Mouse (Mus musculus): ENCODE measurements around the gene Mark2. TPM values are rescaled to one million over a fixed set of nuclear protein-coding genes. Genes with fewer than 3 reads are reported as not detected.
A peak's percentile ranks its signal among the peaks of the same experiment; 100 is the strongest.

The Mark2 gene
- polyA plus RNA-seq, 1 experiment from 2014 or later = 61.2 TPM

DNA sequence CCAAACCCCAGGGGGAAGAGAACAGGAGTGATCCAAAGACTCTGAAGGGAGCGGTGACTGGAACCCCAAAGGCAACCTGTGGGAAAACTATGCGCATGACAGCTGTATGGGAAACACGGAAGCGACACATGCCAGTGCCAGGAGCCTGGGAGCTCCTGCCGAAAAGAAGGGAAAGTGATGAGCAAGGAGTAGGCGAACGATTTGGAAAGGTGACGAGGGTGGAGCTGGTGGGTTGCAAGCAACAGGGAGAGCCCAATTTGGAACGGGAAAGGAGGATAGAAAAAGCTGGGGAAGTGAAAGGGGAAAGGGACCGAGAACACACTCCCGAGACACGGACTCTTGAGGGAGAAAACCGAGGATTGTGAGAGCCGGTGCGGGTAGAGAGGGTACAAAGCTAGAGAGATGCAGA, 1.3 kb downstream of the Mark2 start:
- peaks cover 15% of the 10 kb centered on the region for H3K4me1 ChIP-seq (replicated peaks; ENCODE audit: control insufficient read depth, insufficient read depth, low read length)
- H3K36me3 ChIP-seq (ENCODE audit: control insufficient read depth, insufficient read depth, low read length) = no peaks in the 10 kb centered on the region
- DNase-seq (ENCODE audit: low spot score) = no peak
- WGBS = 3% methylated on average over 15 of the region's 15 CpGs
- no peaks in the 10 kb centered on the region for H3K27me3 ChIP-seq (ENCODE audit: control insufficient read depth, insufficient read depth, low read length)
- H3K4me2 ChIP-seq (ENCODE audit: low read depth, low read length, severe bottlenecking) = peak overlapping the region; percentile 73
- peak overlapping the region; percentile 92 for H3K9ac ChIP-seq (ENCODE audit: low read length)
- H3K27ac ChIP-seq (ENCODE audit: low read depth, low read length) = no peak overlapping the region
- peak overlapping the region; percentile 60 for H3K4me3 ChIP-seq (ENCODE audit: low read depth, low read length)
- ATAC-seq (replicated peaks; ENCODE audit: low FRiP score) = no peak
- no peaks in the 10 kb centered on the region for H3K9me3 ChIP-seq (ENCODE audit: control insufficient read depth, low read length)

DNA sequence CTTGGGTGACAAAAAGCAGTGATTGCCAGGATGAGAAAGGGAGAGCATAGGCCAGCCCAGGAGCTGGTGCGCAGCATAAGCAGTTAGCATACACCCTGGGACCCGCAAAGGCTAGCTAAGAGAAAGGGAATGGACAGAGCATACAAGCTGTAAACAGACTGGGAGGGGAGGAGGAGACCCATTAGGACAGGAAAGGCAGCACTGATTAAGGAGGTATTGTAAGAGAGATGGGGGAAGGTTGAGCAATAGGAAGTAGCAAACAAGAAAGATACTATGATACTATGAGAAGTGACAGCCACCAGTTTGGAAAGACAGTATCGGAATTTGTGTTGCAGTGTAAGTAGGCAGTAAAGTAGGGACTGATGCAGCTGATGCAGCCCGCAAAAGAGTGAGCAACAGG, 1.8 kb downstream of the Mark2 start:
- no peak overlapping the region for H3K27ac ChIP-seq (ENCODE audit: low read depth, low read length)
- peak overlapping the region; percentile 92 for H3K9ac ChIP-seq (ENCODE audit: low read length)
- peak overlapping the region; percentile 73 for H3K4me2 ChIP-seq (ENCODE audit: low read depth, low read length, severe bottlenecking)
- H3K4me3 ChIP-seq (ENCODE audit: low read depth, low read length) = peak overlapping the region; percentile 60
- DNase-seq (ENCODE audit: low spot score) (no peak), ATAC-seq (replicated peaks; ENCODE audit: low FRiP score) (no peak)
- WGBS = 54% methylated on average over 4 of the region's 4 CpGs
- no peaks in the 10 kb centered on the region for H3K9me3 ChIP-seq (ENCODE audit: control insufficient read depth, low read length)
- H3K36me3 ChIP-seq (ENCODE audit: control insufficient read depth, insufficient read depth, low read length) = no peaks in the 10 kb centered on the region
- H3K4me1 ChIP-seq (replicated peaks; ENCODE audit: control insufficient read depth, insufficient read depth, low read length) = peaks cover 15% of the 10 kb centered on the region
- no peaks in the 10 kb centered on the region for H3K27me3 ChIP-seq (ENCODE audit: control insufficient read depth, insufficient read depth, low read length)

DNA sequence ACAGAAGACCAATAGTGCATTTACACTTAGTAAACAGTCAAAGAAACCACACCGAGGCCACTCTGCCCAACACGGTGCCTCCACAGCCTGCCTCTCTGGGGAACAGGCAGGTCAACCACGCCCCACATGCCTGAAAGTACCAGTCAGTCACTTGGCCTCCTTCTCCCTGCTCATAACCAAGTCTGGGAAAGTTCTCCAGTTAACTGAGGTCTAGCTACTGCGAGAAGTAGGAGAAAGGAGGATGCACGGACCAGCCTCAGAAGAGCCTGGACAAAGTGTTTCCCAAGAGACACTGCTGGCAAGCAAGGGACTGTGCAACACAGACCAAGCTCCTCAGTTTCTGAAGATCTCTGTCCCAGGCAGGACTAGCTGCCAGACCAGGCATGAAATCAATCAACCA, 2.6 kb downstream of the Mark2 start:
- peak overlapping the region; percentile 92; the same call in 1 of the 2 replicates for H3K9ac ChIP-seq (ENCODE audit: low read length)
- DNase-seq (ENCODE audit: low spot score) (no peak), ATAC-seq (replicated peaks; ENCODE audit: low FRiP score) (no peak)
- no peak overlapping the region for H3K27ac ChIP-seq (ENCODE audit: low read depth, low read length)
- no peaks in the 10 kb centered on the region for H3K36me3 ChIP-seq (ENCODE audit: control insufficient read depth, insufficient read depth, low read length)
- H3K27me3 ChIP-seq (ENCODE audit: control insufficient read depth, insufficient read depth, low read length) = no peaks in the 10 kb centered on the region
- H3K9me3 ChIP-seq (ENCODE audit: control insufficient read depth, low read length) = no peaks in the 10 kb centered on the region
- 0 out of 2 replicates have a peak overlapping the region, but pooled peaks have one; percentile 3 for H3K4me2 ChIP-seq (ENCODE audit: low read depth, low read length, severe bottlenecking)
- peaks cover 15% of the 10 kb centered on the region for H3K4me1 ChIP-seq (replicated peaks; ENCODE audit: control insufficient read depth, insufficient read depth, low read length)
- 80% methylated on average over 5 of the region's 5 CpGs for WGBS
- 0 out of 2 replicates have a peak overlapping the region, but pooled peaks have one; percentile 1 for H3K4me3 ChIP-seq (ENCODE audit: low read depth, low read length)

DNA sequence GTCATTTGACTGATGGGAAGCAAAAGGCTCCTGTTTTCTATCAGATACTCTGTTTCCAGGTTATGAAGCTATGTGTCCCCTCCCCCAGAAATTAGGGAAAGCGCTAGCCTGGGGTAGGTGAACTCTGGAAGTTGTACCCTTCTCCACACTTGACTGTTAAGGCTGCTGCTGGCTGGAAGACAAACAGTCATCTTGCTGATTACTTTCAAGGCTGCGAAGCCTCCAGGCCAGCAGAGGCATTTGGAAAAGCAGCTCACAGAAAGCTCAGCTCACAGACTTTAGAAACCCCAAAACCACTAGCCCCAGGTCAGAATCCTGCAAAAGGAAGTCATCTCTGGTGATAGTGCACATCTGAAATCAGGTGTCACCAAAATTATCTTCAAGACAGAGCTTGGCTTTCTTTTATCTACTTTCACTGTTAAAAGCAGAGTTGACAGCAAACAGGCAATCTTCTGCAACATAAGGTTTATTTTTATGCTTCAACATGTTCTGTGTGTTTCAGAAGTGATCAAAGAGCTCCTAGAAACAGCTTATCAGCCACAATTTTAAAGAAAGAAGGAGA, 3.8 kb downstream of the Mark2 start:
- no peak overlapping the region for H3K4me3 ChIP-seq (ENCODE audit: low read depth, low read length)
- no peak overlapping the region for H3K9ac ChIP-seq (ENCODE audit: low read length)
- WGBS = 91% methylated on average over 2 of the region's 2 CpGs
- no peak for DNase-seq (ENCODE audit: low spot score)
- no peaks in the 10 kb centered on the region; the same call in 1 of the 2 replicates for H3K36me3 ChIP-seq (ENCODE audit: control insufficient read depth, insufficient read depth, low read length)
- H3K4me1 ChIP-seq (replicated peaks; ENCODE audit: control insufficient read depth, insufficient read depth, low read length) = peaks cover 15% of the 10 kb centered on the region
- H3K27ac ChIP-seq (ENCODE audit: low read depth, low read length) = no peak overlapping the region
- no peaks in the 10 kb centered on the region for H3K9me3 ChIP-seq (ENCODE audit: control insufficient read depth, low read length)
- no peak overlapping the region for H3K4me2 ChIP-seq (ENCODE audit: low read depth, low read length, severe bottlenecking)
- no peak for ATAC-seq (replicated peaks; ENCODE audit: low FRiP score)
- H3K27me3 ChIP-seq (ENCODE audit: control insufficient read depth, insufficient read depth, low read length) = no peaks in the 10 kb centered on the region

DNA sequence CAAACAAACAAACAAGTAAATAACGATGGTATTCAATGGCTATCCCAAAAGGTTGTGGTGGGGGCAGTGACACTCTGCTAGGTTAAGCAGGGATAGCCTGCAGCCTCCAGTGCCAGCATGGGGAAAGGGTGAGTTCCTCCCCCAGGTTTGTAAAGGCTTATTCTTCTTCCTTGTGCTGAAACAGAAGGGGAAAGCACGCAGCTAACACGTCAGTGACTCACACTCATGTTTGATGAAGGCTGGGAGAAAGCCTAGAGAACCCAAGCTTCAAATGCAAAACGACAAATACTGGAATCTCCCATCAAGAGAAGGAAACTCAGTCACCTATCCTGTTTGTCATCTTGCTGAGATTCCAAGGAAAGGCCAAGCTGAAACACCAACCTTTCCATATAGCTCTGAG, 6.0 kb downstream of the Mark2 start:
- no peak overlapping the region for H3K4me2 ChIP-seq (ENCODE audit: low read depth, low read length, severe bottlenecking)
- WGBS = 91% methylated on average over 4 of the region's 4 CpGs
- H3K4me3 ChIP-seq (ENCODE audit: low read depth, low read length) = no peak overlapping the region
- DNase-seq (ENCODE audit: low spot score) (no peak), ATAC-seq (replicated peaks; ENCODE audit: low FRiP score) (no peak)
- no peaks in the 10 kb centered on the region for H3K27me3 ChIP-seq (ENCODE audit: control insufficient read depth, insufficient read depth, low read length)
- no peaks in the 10 kb centered on the region for H3K9me3 ChIP-seq (ENCODE audit: control insufficient read depth, low read length)
- no peak overlapping the region for H3K27ac ChIP-seq (ENCODE audit: low read depth, low read length)
- H3K9ac ChIP-seq (ENCODE audit: low read length) = no peak overlapping the region
- peaks cover 15% of the 10 kb centered on the region for H3K4me1 ChIP-seq (replicated peaks; ENCODE audit: control insufficient read depth, insufficient read depth, low read length)
- no peaks in the 10 kb centered on the region; the same call in 1 of the 2 replicates for H3K36me3 ChIP-seq (ENCODE audit: control insufficient read depth, insufficient read depth, low read length)

DNA sequence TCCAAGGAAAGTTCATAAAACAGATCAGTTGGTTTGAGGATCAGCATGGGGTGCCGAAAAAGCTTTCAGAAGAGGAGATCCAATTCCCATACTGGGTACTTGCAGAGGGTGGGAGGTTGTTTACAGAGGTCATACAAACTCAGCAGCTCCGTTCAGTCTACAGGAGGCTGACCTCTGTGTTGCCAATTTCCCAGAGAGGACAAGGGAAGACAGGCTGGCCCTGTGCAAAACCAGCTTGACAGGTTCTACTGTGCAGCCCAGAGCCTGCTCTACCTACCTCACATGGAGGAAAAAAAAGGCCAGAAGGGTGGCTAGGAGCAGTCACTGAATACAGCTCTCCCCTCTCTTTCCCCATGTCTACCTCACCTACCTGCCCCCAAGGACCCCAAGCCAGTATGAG, 7.6 kb downstream of the Mark2 start:
- Histone ChIP-seq H3K9me3 (ENCODE audit: control insufficient read depth, low read length) (no peaks in the 10 kb centered on the region), H3K27ac (ENCODE audit: low read depth, low read length) (no peak overlapping the region), H3K4me1 (replicated peaks; ENCODE audit: control insufficient read depth, insufficient read depth, low read length) (peaks cover 3% of the 10 kb centered on the region), H3K36me3 (ENCODE audit: control insufficient read depth, insufficient read depth, low read length) (no peaks in the 10 kb centered on the region; the same call in 1 of the 2 replicates), H3K9ac (ENCODE audit: low read length) (no peak overlapping the region), H3K4me2 (ENCODE audit: low read depth, low read length, severe bottlenecking) (no peak overlapping the region), H3K27me3 (ENCODE audit: control insufficient read depth, insufficient read depth, low read length) (no peaks in the 10 kb centered on the region), H3K4me3 (ENCODE audit: low read depth, low read length) (no peak overlapping the region)
- no peak for DNase-seq (ENCODE audit: low spot score)
- WGBS = 91% methylated on average over 2 of the region's 2 CpGs
- no peak for ATAC-seq (replicated peaks; ENCODE audit: low FRiP score)

DNA sequence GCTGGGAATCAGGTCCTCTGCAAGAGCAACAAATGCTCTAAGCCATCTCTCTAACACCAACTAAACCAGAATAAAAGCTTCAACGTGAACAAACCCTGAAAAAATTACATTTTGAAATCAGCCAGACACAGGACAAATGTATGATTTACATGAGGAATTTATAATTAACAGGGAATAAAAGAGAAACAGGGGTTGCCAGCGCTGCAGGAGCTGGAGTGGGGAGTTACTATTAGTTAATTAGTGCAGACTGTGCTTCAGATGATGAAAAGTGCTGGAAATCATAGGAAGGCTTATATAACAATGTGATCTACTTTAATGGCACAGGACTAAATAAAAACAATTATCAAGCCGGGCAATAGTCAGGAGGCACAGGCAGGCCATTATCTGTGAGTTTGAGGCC, 20.3 kb downstream of the Mark2 start:
- Histone ChIP-seq H3K27ac (ENCODE audit: low read depth, low read length) (no peak overlapping the region), H3K9me3 (ENCODE audit: control insufficient read depth, low read length) (no peaks in the 10 kb centered on the region), H3K4me1 (replicated peaks; ENCODE audit: control insufficient read depth, insufficient read depth, low read length) (no peaks in the 10 kb centered on the region), H3K4me3 (ENCODE audit: low read depth, low read length) (no peak overlapping the region), H3K9ac (ENCODE audit: low read length) (no peak overlapping the region), H3K4me2 (ENCODE audit: low read depth, low read length, severe bottlenecking) (no peak overlapping the region), H3K27me3 (ENCODE audit: control insufficient read depth, insufficient read depth, low read length) (no peaks in the 10 kb centered on the region), H3K36me3 (ENCODE audit: control insufficient read depth, insufficient read depth, low read length) (no peaks in the 10 kb centered on the region; the same call in 1 of the 2 replicates)
- WGBS = 74% methylated on average over 3 of the region's 3 CpGs
- DNase-seq (ENCODE audit: low spot score) (no peak), ATAC-seq (replicated peaks; ENCODE audit: low FRiP score) (no peak)

DNA sequence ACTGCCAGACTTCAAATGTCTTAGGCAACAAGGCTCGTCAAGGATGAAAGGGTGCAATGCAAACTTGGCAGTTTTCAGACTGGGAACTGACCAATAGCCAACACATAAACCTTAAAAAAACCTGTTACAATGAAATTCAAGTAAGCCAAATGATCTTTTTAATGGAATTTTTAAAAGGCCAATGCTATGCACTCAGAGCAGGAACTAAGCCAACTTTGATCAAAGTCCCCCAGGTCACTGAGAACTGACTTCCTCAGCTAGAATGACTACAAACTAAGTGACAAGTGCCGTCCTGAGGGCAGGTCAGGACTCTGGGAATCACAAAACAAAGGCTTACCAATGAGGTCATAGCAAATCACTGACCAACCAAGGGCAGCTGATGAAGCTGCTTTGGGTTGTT, 21.5 kb downstream of the Mark2 start:
- DNase-seq (ENCODE audit: low spot score) (no peak), ATAC-seq (replicated peaks; ENCODE audit: low FRiP score) (no peak)
- Histone ChIP-seq H3K27ac (ENCODE audit: low read depth, low read length) (no peak overlapping the region), H3K36me3 (ENCODE audit: control insufficient read depth, insufficient read depth, low read length) (no peaks in the 10 kb centered on the region; the same call in 1 of the 2 replicates), H3K4me3 (ENCODE audit: low read depth, low read length) (no peak overlapping the region), H3K9ac (ENCODE audit: low read length) (no peak overlapping the region), H3K27me3 (ENCODE audit: control insufficient read depth, insufficient read depth, low read length) (no peaks in the 10 kb centered on the region), H3K9me3 (ENCODE audit: control insufficient read depth, low read length) (no peaks in the 10 kb centered on the region), H3K4me2 (ENCODE audit: low read depth, low read length, severe bottlenecking) (no peak overlapping the region), H3K4me1 (replicated peaks; ENCODE audit: control insufficient read depth, insufficient read depth, low read length) (no peaks in the 10 kb centered on the region)
- 70% methylated on average over 2 of the region's 2 CpGs for WGBS

DNA sequence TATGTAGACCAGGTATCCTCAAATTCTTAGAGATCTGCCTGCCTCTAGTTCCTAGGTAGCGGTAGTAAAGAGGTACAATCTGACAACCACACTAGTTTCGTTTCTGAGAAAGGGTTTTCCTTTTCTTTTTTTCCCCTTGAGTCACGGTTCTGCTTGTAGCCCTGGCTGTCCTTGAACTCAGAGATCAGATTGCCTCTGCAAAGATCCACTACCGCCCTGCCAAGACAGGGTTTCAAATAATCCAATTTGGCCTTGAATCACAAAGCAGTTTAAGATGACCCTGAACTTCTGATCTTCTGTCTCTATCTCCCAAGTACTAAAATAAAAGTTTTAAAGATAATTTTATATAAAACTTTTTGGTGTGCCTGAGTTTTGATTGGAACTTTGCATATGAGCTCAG, 23.9 kb downstream of the Mark2 start:
- no peak overlapping the region for H3K9ac ChIP-seq (ENCODE audit: low read length)
- 91% methylated on average over 4 of the region's 4 CpGs for WGBS
- ATAC-seq (replicated peaks; ENCODE audit: low FRiP score) = no peak
- H3K36me3 ChIP-seq (ENCODE audit: control insufficient read depth, insufficient read depth, low read length) = no peaks in the 10 kb centered on the region; the same call in 1 of the 2 replicates
- H3K9me3 ChIP-seq (ENCODE audit: control insufficient read depth, low read length) = no peaks in the 10 kb centered on the region
- H3K4me2 ChIP-seq (ENCODE audit: low read depth, low read length, severe bottlenecking) = no peak overlapping the region
- H3K4me1 ChIP-seq (replicated peaks; ENCODE audit: control insufficient read depth, insufficient read depth, low read length) = no peaks in the 10 kb centered on the region
- no peaks in the 10 kb centered on the region for H3K27me3 ChIP-seq (ENCODE audit: control insufficient read depth, insufficient read depth, low read length)
- DNase-seq (ENCODE audit: low spot score) = no peak
- no peak overlapping the region for H3K27ac ChIP-seq (ENCODE audit: low read depth, low read length)
- no peak overlapping the region for H3K4me3 ChIP-seq (ENCODE audit: low read depth, low read length)
